Mouse (Mus musculus): ENCODE data around the gene Acap2. TPM values are rescaled to one million over a fixed set of nuclear protein-coding genes. Genes with fewer than 3 reads are reported as not detected.
A peak's percentile ranks its signal among the peaks of the same experiment; 100 is the strongest.

The Acap2 gene
- 22.8 and 24.6 TPM in 2 replicates for polyA plus RNA-seq (2016; fragmentation: Nextera tagmentation; extraction: Ambion mirVana)

DNA sequence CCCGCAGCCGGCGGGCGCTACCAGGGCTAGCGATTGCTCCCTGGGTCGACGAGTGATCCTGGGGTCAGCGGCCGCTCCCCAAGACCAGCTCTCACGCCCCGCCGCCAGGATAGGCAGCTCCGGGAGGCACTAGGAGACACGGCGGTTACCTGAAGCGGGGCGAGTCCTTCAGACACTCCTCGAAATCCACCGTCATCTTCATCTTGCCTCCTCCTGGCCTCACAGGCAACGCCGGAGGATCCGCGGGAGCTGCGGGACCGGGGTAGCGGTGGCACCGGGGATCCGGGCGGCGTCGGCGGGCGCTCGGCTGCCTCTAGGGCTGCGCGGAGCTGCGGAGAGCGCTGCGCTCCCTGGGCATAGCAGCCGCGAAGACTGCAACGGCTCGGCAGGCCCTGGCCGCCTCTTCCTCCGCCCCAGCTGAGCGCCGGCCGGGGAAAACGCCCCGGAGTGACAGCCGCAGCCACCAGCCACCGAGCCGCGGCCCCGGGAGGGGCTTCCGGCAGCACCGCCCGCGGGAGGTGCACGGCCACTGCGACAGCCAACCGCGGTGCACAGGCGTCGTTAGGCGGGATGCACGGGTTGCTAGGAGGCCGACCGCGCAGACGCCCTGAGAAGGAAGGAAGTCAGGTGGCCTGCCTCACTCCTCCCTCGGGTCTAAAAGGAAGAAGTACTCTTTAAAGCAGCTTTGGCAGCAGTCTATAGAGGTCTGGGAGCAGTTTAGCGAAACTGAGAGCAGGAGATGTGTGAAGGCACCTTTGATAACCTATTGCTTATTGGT, at the start of gene Acap2:
Gene Acap2, minus strand, starts transcription at position 456 of the 778 bp plus-strand sequence.
- Histone ChIP-seq H3K4me1 (peaks cover 13% of the 10 kb centered on the region; the same call in 1 of the 2 replicates), H3K27me3 (no peaks in the 10 kb centered on the region), H3K9me3 (no peaks in the 10 kb centered on the region), H3K36me3 (no peaks in the 10 kb centered on the region), H3K9ac (peak within 1 kb of the TSS; percentile 84), H3K27ac (peak within 1 kb of the TSS; percentile 92), H3K4me3 (peak within 1 kb of the TSS; percentile 97), H3K4me2 (replicated peaks) (peak within 1 kb of the TSS; percentile 74)
- ATAC-seq (ENCODE audit: insufficient number of reproducible peaks, insufficient read depth, low FRiP score, low TSS enrichment), result peak; percentile 99
- WGBS, result under 1% methylated on average over 71 of the region's 73 CpGs

GRCm38 (mm10) chr16:31249401-31249800, 48.4 kb upstream of the Acap2 start:
- Histone ChIP-seq H3K4me2 (replicated peaks) (no peak overlapping the region), H3K36me3 (peaks cover 9% of the 10 kb centered on the region; the same call in 1 of the 2 replicates), H3K9ac (no peak overlapping the region), H3K4me3 (no peak overlapping the region), H3K4me1 (no peaks in the 10 kb centered on the region), H3K9me3 (no peaks in the 10 kb centered on the region), H3K27me3 (no peaks in the 10 kb centered on the region), H3K27ac (no peak overlapping the region)
- WGBS, result 94% methylated on average over 3 of the region's 3 CpGs
- ATAC-seq (ENCODE audit: insufficient number of reproducible peaks, insufficient read depth, low FRiP score, low TSS enrichment), result no peak

DNA sequence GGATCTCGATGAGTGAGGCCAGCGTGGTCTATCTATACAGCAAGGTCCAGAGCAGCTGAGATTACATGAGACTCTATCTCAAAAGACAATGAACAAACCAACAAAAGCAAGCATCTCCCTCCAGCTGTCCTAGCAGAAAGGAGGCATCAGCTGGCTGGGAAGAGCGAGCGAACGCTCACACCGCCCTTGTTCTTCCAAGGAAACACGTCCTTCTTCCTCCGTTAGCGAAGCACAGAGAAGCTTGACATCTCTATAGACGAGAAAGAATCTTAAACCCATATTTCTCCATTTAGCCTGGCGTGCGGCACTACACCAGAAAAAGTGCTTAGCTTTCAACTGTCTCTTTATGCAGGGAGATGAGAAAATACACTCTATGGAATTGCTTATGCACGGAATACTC, 47.7 kb upstream of the Acap2 start:
- no peaks in the 10 kb centered on the region for H3K27me3 ChIP-seq
- no peak for ATAC-seq (ENCODE audit: insufficient number of reproducible peaks, insufficient read depth, low FRiP score, low TSS enrichment)
- H3K9me3 ChIP-seq, result no peaks in the 10 kb centered on the region
- H3K4me3 ChIP-seq, result no peak overlapping the region
- no peaks in the 10 kb centered on the region for H3K4me1 ChIP-seq
- H3K36me3 ChIP-seq, result peaks cover 9% of the 10 kb centered on the region; the same call in 1 of the 2 replicates
- 89% methylated on average over 13 of the region's 13 CpGs for WGBS
- no peak overlapping the region for H3K27ac ChIP-seq
- no peak overlapping the region for H3K4me2 ChIP-seq (replicated peaks)
- H3K9ac ChIP-seq, result no peak overlapping the region

GRCm38 (mm10) chr16:31247442-31247841, 46.4 kb upstream of the Acap2 start:
- Histone ChIP-seq H3K4me3 (no peak overlapping the region), H3K9me3 (no peaks in the 10 kb centered on the region), H3K9ac (no peak overlapping the region), H3K27me3 (no peaks in the 10 kb centered on the region), H3K4me2 (replicated peaks) (no peak overlapping the region), H3K4me1 (no peaks in the 10 kb centered on the region), H3K27ac (no peak overlapping the region), H3K36me3 (peaks cover 5% of the 10 kb centered on the region; the same call in 1 of the 2 replicates)
- 85% methylated on average over 7 of the region's 7 CpGs for WGBS
- ATAC-seq (ENCODE audit: insufficient number of reproducible peaks, insufficient read depth, low FRiP score, low TSS enrichment), result no peak

- no peak overlapping the region for H3K4me3 ChIP-seq
- no peaks in the 10 kb centered on the region for H3K36me3 ChIP-seq
- H3K9me3 ChIP-seq, result no peaks in the 10 kb centered on the region
- H3K9ac ChIP-seq, result no peak overlapping the region
- no peak overlapping the region for H3K27ac ChIP-seq
- no peaks in the 10 kb centered on the region for H3K27me3 ChIP-seq
- 75% methylated on average over 3 of the region's 3 CpGs for WGBS
- no peaks in the 10 kb centered on the region for H3K4me1 ChIP-seq
- H3K4me2 ChIP-seq (replicated peaks), result no peak overlapping the region
- ATAC-seq (ENCODE audit: insufficient number of reproducible peaks, insufficient read depth, low FRiP score, low TSS enrichment), result no peak
These were observed 43.0 kb upstream of the Acap2 start for GRCm38 (mm10) chr16:31244053-31244452.

GRCm38 (mm10) chr16:31241433-31241832, 40.4 kb upstream of the Acap2 start:
- Histone ChIP-seq H3K4me2 (replicated peaks) (no peak overlapping the region), H3K36me3 (no peaks in the 10 kb centered on the region), H3K9ac (no peak overlapping the region), H3K27ac (no peak overlapping the region), H3K9me3 (no peaks in the 10 kb centered on the region), H3K4me3 (no peak overlapping the region), H3K27me3 (no peaks in the 10 kb centered on the region), H3K4me1 (no peaks in the 10 kb centered on the region)
- WGBS, result 86% methylated on average over 9 of the region's 9 CpGs
- ATAC-seq (ENCODE audit: insufficient number of reproducible peaks, insufficient read depth, low FRiP score, low TSS enrichment), result no peak

DNA sequence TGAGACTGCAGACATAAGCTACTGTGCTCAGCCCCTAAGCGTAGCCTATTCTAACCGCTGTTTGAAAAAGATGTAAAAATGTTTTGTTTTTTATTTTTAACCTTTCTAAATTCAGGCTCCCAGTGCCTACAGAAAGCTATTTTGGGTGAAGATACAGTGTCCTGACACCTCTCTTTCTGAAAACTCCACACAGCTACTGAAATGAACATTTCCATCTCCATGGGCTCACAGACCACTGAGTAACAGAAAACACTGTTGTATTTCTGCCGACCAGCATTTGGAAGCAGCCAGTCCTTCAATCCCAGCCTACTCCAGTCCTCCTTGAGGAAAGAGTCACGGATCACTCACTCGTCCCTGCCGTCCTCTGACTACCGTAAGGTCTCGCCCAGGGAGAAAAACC, 39.5 kb upstream of the Acap2 start:
- H3K9ac ChIP-seq, result no peak overlapping the region
- no peaks in the 10 kb centered on the region for H3K9me3 ChIP-seq
- H3K4me2 ChIP-seq (replicated peaks), result no peak overlapping the region
- no peak for ATAC-seq (ENCODE audit: insufficient number of reproducible peaks, insufficient read depth, low FRiP score, low TSS enrichment)
- no peaks in the 10 kb centered on the region for H3K36me3 ChIP-seq
- no peak overlapping the region for H3K4me3 ChIP-seq
- WGBS, result 90% methylated on average over 8 of the region's 8 CpGs
- no peaks in the 10 kb centered on the region for H3K27me3 ChIP-seq
- H3K4me1 ChIP-seq, result peaks cover 6% of the 10 kb centered on the region; the same call in 1 of the 2 replicates
- H3K27ac ChIP-seq, result no peak overlapping the region

DNA sequence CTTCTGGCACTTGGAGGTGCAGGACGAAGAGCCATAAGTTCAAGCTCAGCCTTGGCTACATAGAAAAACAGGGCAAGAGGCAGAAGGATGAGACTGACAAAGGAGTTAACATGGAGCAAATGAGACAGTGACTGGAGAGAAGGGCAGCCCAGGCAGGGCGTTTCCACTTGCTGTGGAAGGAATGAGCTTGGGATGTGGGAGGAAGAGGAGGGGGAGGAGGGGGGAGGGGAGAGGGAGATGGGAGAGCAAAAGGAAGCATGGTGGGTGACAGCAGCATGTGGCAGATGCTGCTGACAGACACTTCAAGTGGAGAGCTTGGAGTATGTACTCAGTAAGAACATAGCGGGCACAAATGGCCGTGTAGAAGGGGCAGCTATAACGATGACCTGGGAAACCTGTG, 37.2 kb upstream of the Acap2 start:
- WGBS, result 69% methylated on average over 5 of the region's 5 CpGs
- Histone ChIP-seq H3K4me1 (peaks cover 16% of the 10 kb centered on the region), H3K4me2 (replicated peaks) (no peak overlapping the region), H3K4me3 (no peak overlapping the region), H3K36me3 (no peaks in the 10 kb centered on the region), H3K27me3 (peaks cover 4% of the 10 kb centered on the region; the same call in 1 of the 2 replicates), H3K27ac (no peak overlapping the region), H3K9ac (no peak overlapping the region), H3K9me3 (no peaks in the 10 kb centered on the region)
- no peak for ATAC-seq (ENCODE audit: insufficient number of reproducible peaks, insufficient read depth, low FRiP score, low TSS enrichment)

DNA sequence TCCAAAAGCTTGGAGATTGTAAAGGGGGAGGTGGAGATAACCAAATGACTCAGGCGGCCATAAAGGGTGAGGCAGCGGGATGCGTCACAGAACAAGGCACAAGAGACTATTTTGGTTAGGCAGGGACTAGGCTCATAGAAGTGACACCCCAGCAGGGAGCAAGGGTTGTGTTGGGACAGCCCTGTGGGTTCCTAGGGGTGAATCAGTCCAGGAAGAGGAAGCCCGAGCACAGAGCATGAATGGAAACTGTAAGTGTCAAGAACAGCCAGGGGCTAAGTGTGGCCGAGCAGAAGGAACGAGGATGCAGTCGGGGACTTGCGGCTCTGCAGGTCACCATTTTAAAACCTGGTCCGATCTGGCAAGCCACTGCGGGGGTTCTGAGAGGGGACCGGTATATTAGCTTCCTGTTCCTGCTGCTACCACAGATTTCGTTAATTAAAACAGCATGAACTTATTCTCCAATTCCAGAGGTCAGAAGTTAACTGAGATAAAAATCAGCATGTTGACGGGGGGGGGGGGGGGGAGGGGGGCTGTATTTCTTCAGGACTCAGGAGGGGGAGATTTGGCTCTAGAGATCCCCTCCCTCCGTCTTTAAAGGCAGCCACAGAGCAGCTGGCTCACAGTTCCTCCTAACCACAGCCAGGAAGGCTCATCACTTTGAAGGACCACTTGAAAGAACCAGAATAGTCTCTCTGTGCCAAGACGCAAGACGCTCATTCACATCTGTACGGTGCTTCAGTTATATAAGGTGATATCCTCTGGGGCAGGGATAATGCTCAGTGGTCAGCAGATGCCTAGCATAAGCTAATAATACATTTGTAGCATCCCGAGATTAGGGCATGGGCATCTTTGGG, 34.6 kb upstream of the Acap2 start:
- Histone ChIP-seq H3K9ac (no peak overlapping the region), H3K4me1 (peaks cover 17% of the 10 kb centered on the region), H3K27ac (no peak overlapping the region), H3K36me3 (no peaks in the 10 kb centered on the region), H3K27me3 (peaks cover 4% of the 10 kb centered on the region; the same call in 1 of the 2 replicates), H3K4me2 (replicated peaks) (peak overlapping the region; percentile 38), H3K4me3 (0 out of 2 replicates have a peak overlapping the region, but pooled peaks have one; percentile 12), H3K9me3 (no peaks in the 10 kb centered on the region)
- ATAC-seq (ENCODE audit: insufficient number of reproducible peaks, insufficient read depth, low FRiP score, low TSS enrichment), result no peak; the same call in 1 of the 2 replicates
- 11% methylated on average over 17 of the region's 18 CpGs for WGBS

GRCm38 (mm10) chr16:31234808-31235456, 33.9 kb upstream of the Acap2 start:
- Histone ChIP-seq H3K4me2 (replicated peaks) (0 out of 2 replicates have a peak overlapping the region, but pooled peaks have one; percentile 38), H3K4me1 (peaks cover 17% of the 10 kb centered on the region), H3K4me3 (no peak overlapping the region), H3K36me3 (no peaks in the 10 kb centered on the region), H3K27ac (no peak overlapping the region), H3K9me3 (no peaks in the 10 kb centered on the region), H3K9ac (no peak overlapping the region), H3K27me3 (peaks cover 4% of the 10 kb centered on the region; the same call in 1 of the 2 replicates)
- no peak for ATAC-seq (ENCODE audit: insufficient number of reproducible peaks, insufficient read depth, low FRiP score, low TSS enrichment)
- 79% methylated on average over 12 of the region's 12 CpGs for WGBS

- H3K4me2 ChIP-seq (replicated peaks), result 0 out of 2 replicates have a peak overlapping the region, but pooled peaks have one; percentile 33
- ATAC-seq (ENCODE audit: insufficient number of reproducible peaks, insufficient read depth, low FRiP score, low TSS enrichment), result no peak
- WGBS, result 50% methylated on average over 3 of the region's 3 CpGs
- H3K9ac ChIP-seq, result no peak overlapping the region
- H3K9me3 ChIP-seq, result no peaks in the 10 kb centered on the region
- no peak overlapping the region for H3K4me3 ChIP-seq
- peaks cover 4% of the 10 kb centered on the region; the same call in 1 of the 2 replicates for H3K27me3 ChIP-seq
- no peaks in the 10 kb centered on the region for H3K36me3 ChIP-seq
- H3K27ac ChIP-seq, result no peak overlapping the region
- H3K4me1 ChIP-seq, result peaks cover 17% of the 10 kb centered on the region
These were observed 33.3 kb upstream of the Acap2 start for GRCm38 (mm10) chr16:31234356-31234755.

All from embryonic facial prominence, embryonic 12.5 days (tissue).